Mouse (Mus musculus) adrenal gland, adult (tissue): ENCODE measurements at regions not wholly inside any gene's neighbourhood (a gene's known extent, or its start where the extent isn't known, plus 50 kb on each side); places are given as distances from the start of the nearest gene placed in this dataset.

Experiments
- DNase-seq, 2 experiments: peaks; one replicate each; pipeline ENCODE4 v3.0.0; 2022 to 2023; ENCODE audit warnings: low spot score in 1 of 2; ENCODE audit not compliant: inconsistent age in 2 of 2

GRCm38 (mm10) chr17:62417584-62417983 lies 463.5 kb downstream of the Efna5 start:
- DNase-seq: no peak

DNA sequence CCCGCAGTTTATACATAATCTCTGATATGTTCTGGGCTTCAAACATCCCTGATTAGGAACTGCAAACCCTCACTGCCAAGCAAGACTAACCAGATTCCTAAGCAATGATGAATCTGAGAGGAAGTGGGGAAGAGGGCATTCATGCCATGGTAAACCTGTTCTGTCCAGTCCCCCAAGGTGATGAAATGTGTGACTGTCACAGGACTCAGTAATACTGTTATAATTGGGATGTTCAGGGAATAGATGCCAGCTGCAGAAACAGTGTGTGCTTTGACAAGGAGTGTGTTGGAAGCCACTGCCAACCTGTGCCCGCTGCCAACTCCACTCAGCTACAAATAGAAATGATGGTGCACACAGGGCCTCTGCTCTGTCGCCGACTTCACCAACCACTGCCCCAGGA lies 466.0 kb downstream of the Efna5 start:
- no peak for DNase-seq

GRCm38 (mm10) chr17:62412666-62413180 lies 468.4 kb downstream of the Efna5 start:
- peak; percentile 64 to 84 for DNase-seq

DNA sequence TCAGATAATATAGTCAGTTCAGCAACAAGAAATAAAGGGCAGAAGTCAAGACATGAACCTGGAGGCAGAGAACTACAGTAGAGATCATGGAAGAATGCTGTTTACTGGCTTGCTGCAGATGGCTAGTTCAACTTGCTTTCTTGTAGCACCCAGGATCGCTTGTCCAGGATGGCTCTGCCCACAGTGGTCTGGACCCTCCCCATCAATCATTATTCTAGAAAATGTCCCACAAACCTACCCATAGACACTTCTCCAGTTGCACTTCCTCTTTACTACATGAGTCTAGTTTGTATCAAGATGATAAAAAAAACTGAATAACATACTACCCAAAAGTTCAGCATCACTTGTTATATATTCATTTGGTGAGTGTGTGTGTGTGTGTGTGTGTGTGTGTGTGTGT lies 477.4 kb downstream of the Efna5 start:
- DNase-seq: peak in 1 of 2 experiments; percentile 5

DNA sequence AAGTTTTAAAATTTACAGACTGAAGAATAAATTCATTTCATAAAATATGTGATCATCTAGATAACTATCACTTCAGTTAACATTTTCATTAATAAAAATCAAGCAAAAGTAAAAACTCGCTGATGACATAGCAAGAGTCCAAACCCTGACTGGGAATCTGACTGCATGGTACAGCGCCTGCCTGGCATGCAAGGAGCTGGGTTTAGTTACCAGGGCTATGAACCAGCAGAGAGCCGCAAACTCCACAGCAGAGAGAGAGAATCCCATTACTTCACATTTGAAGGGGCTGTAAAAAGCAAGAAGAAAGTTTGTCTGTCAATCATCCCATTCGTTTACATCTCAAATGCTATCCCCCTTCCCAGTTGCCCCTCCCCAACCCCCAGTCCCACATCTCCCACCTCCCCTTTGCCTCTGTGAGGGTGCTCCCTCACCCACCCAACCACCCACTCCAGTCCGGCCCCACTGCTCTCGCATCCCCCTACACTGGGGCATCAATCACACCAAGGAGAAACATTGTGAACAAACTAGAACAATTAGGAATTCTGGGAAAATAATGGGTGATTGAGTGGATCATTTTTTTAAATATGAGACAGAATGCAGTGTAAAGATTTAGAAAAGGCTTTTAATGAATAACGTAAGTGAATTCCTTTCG lies 487.6 kb downstream of the Efna5 start:
- no peak for DNase-seq

DNA sequence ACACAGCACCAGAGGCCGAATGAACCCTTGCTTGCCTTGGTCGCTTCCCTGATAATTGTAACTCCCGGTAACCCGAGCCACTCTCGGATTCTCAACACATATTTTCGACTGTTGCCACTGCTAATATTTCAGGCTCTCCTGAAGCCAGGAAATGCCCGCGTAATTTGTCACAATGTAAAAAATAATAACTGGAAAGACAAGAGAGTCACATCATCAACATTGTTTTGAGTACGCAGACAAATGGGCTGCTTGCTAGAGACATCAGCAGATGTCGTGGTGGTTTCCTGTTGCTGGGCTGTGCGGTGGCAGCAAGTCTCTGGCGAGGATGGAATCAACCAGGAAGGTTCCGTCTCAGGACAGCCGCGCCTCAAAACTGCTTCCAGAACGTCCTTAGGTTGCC lies 497.1 kb downstream of the Efna5 start:
- DNase-seq: peak in 1 of 2 experiments; percentile 12

DNA sequence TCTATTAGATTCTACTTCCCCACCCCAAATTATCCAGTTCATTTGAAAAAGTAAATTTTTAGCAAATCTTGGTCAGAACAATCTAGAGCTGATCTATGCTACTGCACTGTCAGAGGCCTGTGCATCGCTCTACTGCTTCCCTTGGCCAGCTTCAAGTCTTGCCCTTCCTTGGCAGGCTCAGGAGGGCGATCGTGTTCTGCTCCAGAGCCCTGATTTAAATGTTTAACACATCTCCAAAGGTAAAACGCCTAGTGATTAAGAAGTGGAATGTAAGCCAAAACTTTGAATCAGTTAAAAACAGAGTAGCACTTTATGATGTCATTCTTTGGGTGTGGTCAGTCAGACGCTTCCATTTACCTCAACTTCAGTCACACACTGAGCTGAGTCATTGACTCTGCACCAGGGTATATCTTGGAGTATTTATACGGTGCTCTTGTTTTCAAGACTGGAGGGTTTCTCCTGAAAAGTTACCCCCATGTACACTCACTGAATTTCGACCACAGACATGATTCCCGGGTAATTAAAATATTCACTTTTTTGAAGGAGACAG lies 502.2 kb downstream of the Efna5 start:
- no peak for DNase-seq

DNA sequence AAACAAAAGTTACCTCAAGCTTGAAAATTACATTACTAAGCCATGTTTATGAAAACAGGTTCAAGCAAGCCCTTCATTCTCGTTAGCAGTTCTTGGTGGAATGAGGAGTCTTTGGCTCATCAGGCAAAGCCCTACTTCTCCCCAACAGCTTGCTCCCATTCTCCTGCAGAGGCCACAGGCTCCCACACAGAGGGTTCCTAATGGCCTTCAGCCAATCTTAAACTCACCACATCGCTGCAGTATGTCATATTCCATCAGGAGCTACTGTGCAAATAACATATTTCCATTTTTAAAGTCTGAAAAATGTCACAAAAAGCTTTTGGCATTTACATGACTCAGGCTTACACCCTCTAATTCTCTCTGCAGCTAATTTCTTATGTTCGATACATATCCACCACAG lies 512.0 kb downstream of the Efna5 start:
- DNase-seq: peak in 1 of 2 experiments; percentile 9

- DNase-seq: peak in 1 of 2 experiments; percentile 9
These were observed 513.2 kb downstream of the Efna5 start for GRCm38 (mm10) chr17:62367937-62368336.

DNA sequence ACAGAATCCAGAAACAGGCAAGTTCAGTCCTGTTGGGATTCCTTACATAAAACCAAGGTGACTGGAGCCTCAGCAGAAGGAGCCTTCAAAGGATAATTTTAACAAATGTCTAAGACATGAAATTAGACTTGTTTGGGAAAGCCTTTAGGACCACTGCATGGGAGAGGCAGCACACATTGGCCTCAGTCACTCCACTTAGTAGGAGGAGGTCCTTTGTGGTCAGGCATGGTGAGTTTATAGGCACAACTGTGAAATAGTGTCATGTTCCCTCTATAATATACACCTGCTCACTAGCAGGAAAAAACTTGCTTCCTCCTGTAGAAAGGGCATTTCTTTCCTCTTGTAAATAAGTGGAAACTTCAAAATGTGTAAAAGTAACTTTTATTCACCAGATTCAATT lies 522.8 kb downstream of the Efna5 start:
- no peak for DNase-seq

- DNase-seq: no peak
These were observed 543.1 kb downstream of the Efna5 start for GRCm38 (mm10) chr17:62337890-62338557.

DNA sequence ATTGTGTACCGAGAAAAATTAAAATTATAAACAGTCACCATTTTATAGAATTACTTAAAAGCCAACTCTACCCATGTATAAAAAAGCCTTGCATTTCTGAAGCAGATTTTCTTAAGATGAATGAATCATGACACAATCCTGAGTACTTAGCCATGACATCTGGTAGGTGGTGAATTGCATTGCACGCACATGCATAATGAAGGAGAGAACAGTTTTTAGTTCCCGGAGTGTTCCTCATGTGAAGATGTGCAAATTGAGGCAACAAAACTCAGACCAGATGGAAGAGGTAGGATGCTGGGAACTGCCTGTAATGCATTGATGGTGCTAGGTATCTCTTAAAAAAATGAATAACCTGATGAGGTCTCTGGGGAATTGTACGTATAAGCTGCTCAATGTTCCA lies 550.9 kb downstream of the Efna5 start:
- no peak for DNase-seq

GRCm38 (mm10) chr17:62326844-62327243 lies 554.3 kb downstream of the Efna5 start:
- no peak for DNase-seq

DNA sequence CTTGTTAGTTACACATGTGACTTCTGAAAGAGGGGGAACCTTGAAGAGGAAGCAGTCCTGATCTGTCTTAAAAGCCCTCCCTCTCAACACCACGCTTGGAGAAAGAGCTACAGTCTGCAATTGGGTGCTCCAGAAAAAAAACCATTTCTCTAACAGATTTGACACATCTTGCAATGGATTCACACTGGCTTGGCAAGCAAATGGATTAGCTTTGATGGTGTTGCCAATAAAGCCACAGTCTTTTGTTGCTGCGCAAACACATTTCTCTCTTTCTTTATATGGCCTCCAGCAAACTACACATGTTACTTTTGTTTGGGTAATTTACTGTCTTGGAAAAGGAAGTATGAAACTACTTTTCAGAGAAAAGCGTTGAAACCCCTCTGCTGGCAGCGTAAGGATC lies 562.1 kb downstream of the Efna5 start:
- DNase-seq: no peak

DNA sequence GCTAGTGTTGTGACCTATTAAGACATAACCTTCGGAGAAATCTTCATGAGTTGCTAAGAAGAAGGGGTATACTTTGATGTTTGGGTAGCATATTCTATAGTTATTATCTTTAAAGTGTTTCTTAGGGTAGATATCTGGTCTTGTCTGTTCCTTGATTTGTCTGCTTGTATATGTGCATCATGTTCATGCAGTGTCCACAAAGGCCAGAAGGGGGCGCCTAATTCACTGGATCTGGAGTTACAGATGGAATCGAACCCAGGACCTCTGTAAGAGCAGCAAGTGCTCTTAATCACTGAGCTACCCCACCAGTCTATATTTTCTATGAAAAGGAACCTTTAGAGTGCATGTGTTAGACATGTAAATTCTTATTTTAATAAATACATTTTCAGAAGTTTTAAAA lies 571.1 kb downstream of the Efna5 start:
- DNase-seq: peak in 1 of 2 experiments; percentile 35

- DNase-seq: no peak
These were observed 574.0 kb downstream of the Efna5 start for GRCm38 (mm10) chr17:62307111-62307510.

GRCm38 (mm10) chr17:62306524-62306923 lies 574.6 kb downstream of the Efna5 start:
- no peak for DNase-seq

DNA sequence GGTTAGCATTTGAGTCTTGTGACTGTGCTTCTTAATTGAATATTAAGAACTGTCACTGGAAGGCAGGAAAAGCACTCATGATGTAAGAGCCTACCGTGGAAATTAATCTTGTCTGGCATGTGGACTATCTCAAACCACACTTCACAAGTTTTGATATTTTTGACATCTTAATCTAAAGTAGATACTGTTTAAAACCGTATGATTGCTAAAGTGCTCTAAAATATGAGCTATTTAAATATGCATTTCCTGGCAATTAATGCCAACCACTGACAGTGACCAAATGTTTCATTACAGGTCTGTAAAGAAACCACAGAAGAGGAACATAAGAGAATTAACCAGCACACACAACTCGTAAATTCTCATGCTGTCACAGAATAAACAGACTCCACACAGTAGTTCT lies 576.0 kb downstream of the Efna5 start:
- DNase-seq: no peak

- no peak for DNase-seq
These were observed 577.0 kb downstream of the Efna5 start for GRCm38 (mm10) chr17:62304073-62304472.

DNA sequence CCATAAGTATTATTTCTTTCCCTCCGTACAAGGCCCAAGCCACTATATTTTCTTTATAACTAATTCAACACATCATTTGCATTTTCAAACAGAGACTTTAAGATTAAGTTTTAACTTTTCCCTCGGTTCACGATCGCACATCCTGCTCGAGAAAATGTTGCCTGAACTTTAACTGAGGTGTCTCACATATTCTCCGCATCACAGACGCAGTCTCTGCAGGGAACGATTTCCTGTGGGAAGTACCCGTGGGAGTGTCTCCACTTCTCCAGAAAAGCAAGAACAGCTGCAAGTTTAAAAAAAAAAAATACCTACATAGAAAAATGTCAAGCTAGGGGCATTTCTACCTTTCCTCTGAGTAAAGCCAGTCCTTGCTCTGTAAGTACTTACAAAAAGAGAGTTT lies 581.2 kb downstream of the Efna5 start:
- DNase-seq: no peak

DNA sequence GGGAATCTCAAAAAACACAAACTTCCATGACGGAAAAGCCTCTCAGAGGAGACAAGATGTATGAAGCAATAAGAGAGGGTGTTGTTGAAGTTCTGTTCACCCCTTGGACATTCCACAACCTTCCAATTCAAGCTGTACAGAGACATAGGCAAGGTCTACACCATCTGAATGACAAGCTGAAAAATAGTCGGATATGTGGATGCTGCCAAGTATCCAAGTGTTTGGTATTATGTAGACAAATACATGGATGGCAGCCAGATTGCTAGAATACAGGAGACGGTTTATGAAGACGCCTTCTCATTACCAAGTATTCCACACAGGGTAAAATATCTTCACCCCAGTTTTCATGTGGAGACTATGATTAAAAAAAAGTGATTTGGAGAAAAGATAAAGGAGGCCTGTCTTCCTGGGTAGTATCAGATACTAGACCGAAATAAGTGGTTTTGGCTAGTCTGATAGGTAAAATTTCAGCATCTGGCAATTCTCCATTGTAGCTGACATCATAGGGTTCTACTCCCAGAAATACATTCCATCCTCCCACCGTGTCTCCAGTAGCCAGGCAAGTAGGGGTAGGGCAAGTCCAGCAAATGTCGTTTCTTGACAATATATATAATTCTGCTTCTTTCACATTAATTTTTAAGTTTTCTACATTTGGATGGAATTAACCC lies 583.6 kb downstream of the Efna5 start:
- no peak for DNase-seq

DNA sequence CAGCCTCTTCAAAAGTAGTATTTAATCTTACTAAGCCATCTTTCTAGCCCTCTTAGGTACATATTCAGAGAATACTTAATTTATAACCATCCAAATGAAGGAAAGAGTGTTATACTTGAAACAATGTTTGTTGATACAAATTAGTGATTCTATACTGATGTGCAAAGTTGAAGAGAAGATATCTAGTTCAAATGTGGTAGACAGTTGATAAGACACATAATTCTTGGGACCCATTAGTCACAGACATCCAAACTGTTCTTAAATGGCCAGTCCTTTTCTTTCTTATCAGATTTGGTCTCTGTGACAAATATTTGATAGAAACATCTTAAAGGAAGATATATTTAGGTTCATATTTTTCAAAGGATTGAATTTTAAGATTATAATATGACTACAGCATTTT lies 585.7 kb downstream of the Efna5 start:
- no peak for DNase-seq
